Mouse (Mus musculus): ENCODE data around the gene Gabra1. TPM values are rescaled to one million over a fixed set of nuclear protein-coding genes. Genes with fewer than 3 reads are reported as not detected.

Gabra1 gene
- polyA plus RNA-seq (2015; fragmentation: Nextera tagmentation; extraction: Ambion mirVana), result 1.1 and 1.3 TPM in 2 replicates

GRCm38 (mm10) chr11:42182825-42183152 lies at the start of gene Gabra1:
Gabra1 (minus strand) TSS chr11:42182930.
- peak within 1 kb of the TSS; percentile 67 for H3K4me3 ChIP-seq
- H3K4me2 ChIP-seq, result peak within 1 kb of the TSS; percentile 92
- 4% methylated on average over 13 of the region's 13 CpGs for WGBS
- peaks cover 15% of the 10 kb centered on the region for H3K4me1 ChIP-seq
- no peak for ATAC-seq (ENCODE audit: extremely low read depth, insufficient number of reproducible peaks, low FRiP score, low TSS enrichment)
- H3K9me3 ChIP-seq, result no peaks in the 10 kb centered on the region
- peak within 1 kb of the TSS; percentile 82 for H3K9ac ChIP-seq
- H3K27ac ChIP-seq (replicated peaks), result no peak within 1 kb of the TSS
- H3K27me3 ChIP-seq (replicated peaks), result peaks cover 28% of the 10 kb centered on the region
- no peaks in the 10 kb centered on the region for H3K36me3 ChIP-seq

GRCm38 (mm10) chr11:42181973-42182824 lies 531 bp downstream of the Gabra1 start:
- Histone ChIP-seq H3K9ac (peak overlapping the region; percentile 82), H3K27ac (replicated peaks) (no peak overlapping the region), H3K4me1 (peaks cover 15% of the 10 kb centered on the region), H3K4me2 (peak overlapping the region; percentile 92), H3K9me3 (no peaks in the 10 kb centered on the region), H3K36me3 (no peaks in the 10 kb centered on the region), H3K27me3 (replicated peaks) (peaks cover 28% of the 10 kb centered on the region), H3K4me3 (peak overlapping the region; percentile 67)
- 1% methylated on average over 35 of the region's 35 CpGs for WGBS
- no peak for ATAC-seq (ENCODE audit: extremely low read depth, insufficient number of reproducible peaks, low FRiP score, low TSS enrichment)

- H3K4me1 ChIP-seq, result peaks cover 15% of the 10 kb centered on the region
- peak overlapping the region; percentile 92 for H3K4me2 ChIP-seq
- no peaks in the 10 kb centered on the region for H3K9me3 ChIP-seq
- no peak for ATAC-seq (ENCODE audit: extremely low read depth, insufficient number of reproducible peaks, low FRiP score, low TSS enrichment)
- peak overlapping the region; percentile 67 for H3K4me3 ChIP-seq
- H3K27me3 ChIP-seq (replicated peaks), result peaks cover 28% of the 10 kb centered on the region
- 23% methylated on average over 5 of the region's 5 CpGs for WGBS
- no peaks in the 10 kb centered on the region for H3K36me3 ChIP-seq
- H3K27ac ChIP-seq (replicated peaks), result no peak overlapping the region
- peak overlapping the region; percentile 82; the same call in 1 of the 2 replicates for H3K9ac ChIP-seq
Observed at GRCm38 (mm10) chr11:42181426-42181825, 1.3 kb downstream of the Gabra1 start.

GRCm38 (mm10) chr11:42179535-42179934 lies 3.2 kb downstream of the Gabra1 start:
- no peak overlapping the region for H3K27ac ChIP-seq (replicated peaks)
- H3K9me3 ChIP-seq, result no peaks in the 10 kb centered on the region
- H3K4me1 ChIP-seq, result peaks cover 15% of the 10 kb centered on the region
- 70% methylated on average over 5 of the region's 5 CpGs for WGBS
- no peak overlapping the region for H3K4me3 ChIP-seq
- no peak overlapping the region for H3K9ac ChIP-seq
- peaks cover 28% of the 10 kb centered on the region for H3K27me3 ChIP-seq (replicated peaks)
- no peak for ATAC-seq (ENCODE audit: extremely low read depth, insufficient number of reproducible peaks, low FRiP score, low TSS enrichment)
- no peaks in the 10 kb centered on the region for H3K36me3 ChIP-seq
- no peak overlapping the region for H3K4me2 ChIP-seq

GRCm38 (mm10) chr11:42178296-42178695 lies 4.4 kb downstream of the Gabra1 start:
- Histone ChIP-seq H3K36me3 (no peaks in the 10 kb centered on the region), H3K27ac (replicated peaks) (no peak overlapping the region), H3K27me3 (replicated peaks) (peaks cover 22% of the 10 kb centered on the region), H3K4me2 (no peak overlapping the region), H3K9me3 (no peaks in the 10 kb centered on the region), H3K4me3 (no peak overlapping the region), H3K4me1 (peaks cover 13% of the 10 kb centered on the region), H3K9ac (no peak overlapping the region)
- no peak for ATAC-seq (ENCODE audit: extremely low read depth, insufficient number of reproducible peaks, low FRiP score, low TSS enrichment)
- 74% methylated on average over 2 of the region's 2 CpGs for WGBS

GRCm38 (mm10) chr11:42151396-42151795 lies 31.3 kb downstream of the Gabra1 start:
- Histone ChIP-seq H3K4me3 (no peak overlapping the region), H3K9ac (no peak overlapping the region), H3K4me1 (peaks cover 7% of the 10 kb centered on the region), H3K27me3 (replicated peaks) (no peaks in the 10 kb centered on the region), H3K36me3 (no peaks in the 10 kb centered on the region), H3K9me3 (no peaks in the 10 kb centered on the region), H3K4me2 (no peak overlapping the region), H3K27ac (replicated peaks) (no peak overlapping the region)
- no peak for ATAC-seq (ENCODE audit: extremely low read depth, insufficient number of reproducible peaks, low FRiP score, low TSS enrichment)
- whole genome bisulfite sequencing, result 43% methylated on average over 5 of the region's 5 CpGs

GRCm38 (mm10) chr11:42116931-42117330 lies 65.8 kb downstream of the Gabra1 start:
- no peaks in the 10 kb centered on the region for H3K27me3 ChIP-seq (replicated peaks)
- no peak overlapping the region for H3K4me3 ChIP-seq
- H3K27ac ChIP-seq (replicated peaks), result no peak overlapping the region
- no peak for ATAC-seq (ENCODE audit: extremely low read depth, insufficient number of reproducible peaks, low FRiP score, low TSS enrichment)
- H3K4me1 ChIP-seq, result no peaks in the 10 kb centered on the region
- no peak overlapping the region for H3K9ac ChIP-seq
- H3K4me2 ChIP-seq, result no peak overlapping the region
- 73% methylated on average over 1 of the region's 1 CpGs for WGBS
- no peaks in the 10 kb centered on the region for H3K36me3 ChIP-seq
- H3K9me3 ChIP-seq, result no peaks in the 10 kb centered on the region

GRCm38 (mm10) chr11:42110051-42110450 lies 72.7 kb downstream of the Gabra1 start:
- H3K4me1 ChIP-seq, result no peaks in the 10 kb centered on the region
- no peak for ATAC-seq (ENCODE audit: extremely low read depth, insufficient number of reproducible peaks, low FRiP score, low TSS enrichment)
- no peak overlapping the region for H3K4me2 ChIP-seq
- 38% methylated on average over 1 of the region's 1 CpGs for WGBS
- H3K27me3 ChIP-seq (replicated peaks), result no peaks in the 10 kb centered on the region
- H3K4me3 ChIP-seq, result no peak overlapping the region
- no peak overlapping the region for H3K27ac ChIP-seq (replicated peaks)
- no peaks in the 10 kb centered on the region for H3K9me3 ChIP-seq
- H3K9ac ChIP-seq, result no peak overlapping the region
- no peaks in the 10 kb centered on the region for H3K36me3 ChIP-seq

GRCm38 (mm10) chr11:42109627-42110026 lies 73.1 kb downstream of the Gabra1 start:
- Histone ChIP-seq H3K27ac (replicated peaks) (no peak overlapping the region), H3K27me3 (replicated peaks) (no peaks in the 10 kb centered on the region), H3K4me2 (no peak overlapping the region), H3K36me3 (no peaks in the 10 kb centered on the region), H3K4me1 (no peaks in the 10 kb centered on the region), H3K4me3 (no peak overlapping the region), H3K9me3 (no peaks in the 10 kb centered on the region), H3K9ac (no peak overlapping the region)
- ATAC-seq (ENCODE audit: extremely low read depth, insufficient number of reproducible peaks, low FRiP score, low TSS enrichment), result no peak

GRCm38 (mm10) chr11:42095556-42095955 lies 87.2 kb downstream of the Gabra1 start:
- no peaks in the 10 kb centered on the region for H3K4me1 ChIP-seq
- no peak for ATAC-seq (ENCODE audit: extremely low read depth, insufficient number of reproducible peaks, low FRiP score, low TSS enrichment)
- no peaks in the 10 kb centered on the region for H3K27me3 ChIP-seq (replicated peaks)
- H3K27ac ChIP-seq (replicated peaks), result no peak overlapping the region
- no peaks in the 10 kb centered on the region for H3K36me3 ChIP-seq
- no peaks in the 10 kb centered on the region for H3K9me3 ChIP-seq
- no peak overlapping the region for H3K4me2 ChIP-seq
- no peak overlapping the region for H3K4me3 ChIP-seq
- 70% methylated on average over 2 of the region's 2 CpGs for WGBS
- H3K9ac ChIP-seq, result no peak overlapping the region

Measured in heart, embryonic 13.5 days (tissue).